In the genomic region with DNA sequence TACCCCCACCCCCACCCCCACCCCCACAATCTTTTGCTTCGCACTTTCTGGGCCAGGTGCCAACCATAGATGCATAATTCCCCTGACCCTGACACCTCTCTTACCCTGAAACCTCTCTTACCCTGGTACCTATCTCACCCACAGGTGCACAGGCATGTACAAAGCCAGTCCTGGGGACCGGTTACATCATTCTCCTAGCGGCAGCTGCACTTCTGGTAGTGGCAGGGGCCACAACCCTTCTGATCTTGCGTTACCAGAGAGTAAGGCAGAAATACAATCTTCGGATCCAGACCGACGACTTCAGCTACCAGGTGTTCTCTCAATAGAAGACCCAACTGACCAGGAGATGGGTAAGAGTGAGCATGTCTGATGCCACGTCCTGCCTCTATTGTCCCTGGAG, we compare ENCODE assay signal across 23 mouse cellular contexts. TPM values are rescaled to one million over a fixed set of nuclear protein-coding genes. Genes with fewer than 3 reads are reported as not detected.
DNase-seq lines count a peak whose midpoint lies in the region; ATAC-seq and TF ChIP-seq lines count a peak whose summit lies in the region.
"Had no signal": no experiment of that assay in that cellular context is flagged by ENCODE, and none has a peak within 500 bp of the region (broad histone marks: within the 10 kb centered on the region; RNA-seq: fewer than 3 reads in every experiment).

No protein-coding gene starts in this region.

- TF ChIP-seq EP300 in CH12.LX (IDR thresholded peaks at IDR 0.05; ENCODE audit: low read length) = no peak

- no peak for TF ChIP-seq CTCF in CH12.LX (conservative IDR thresholded peaks at IDR 0.05 in 1 of 2, IDR thresholded peaks at IDR 0.05 in 1 of 2; ENCODE audit: low read depth in 2 of 2, low read length in 2 of 2)

- no peak for DNase-seq in CH12.LX (ENCODE audit: extremely low read depth)
- peak; percentile 54 to 60 for DNase-seq in thymus, postnatal 10 days (ENCODE audit: low spot score in 2 of 2)
- peak; percentile 48 for DNase-seq in thymus, postnatal 25 days
- peak; percentile 64 for DNase-seq in thymus, postnatal 4 days
- DNase-seq in hindbrain, embryonic 10.5 days (ENCODE audit: low spot score) = no peak
- no peak for DNase-seq in left cerebral cortex, adult 11 months (ENCODE audit: low spot score)
- DNase-seq: adrenal gland, adult 8-10 months; adrenal gland, postnatal 14 days; adrenal gland, postnatal 36 days; cerebellum, adult 11-12 months; cerebellum, adult 2 months; cerebellum, adult 9-10 months; cerebellum, postnatal 10 days; cerebellum, postnatal 25 days had no signal

- 90% methylated on average over 8 of the region's 8 CpGs for WGBS in hindbrain, embryonic 10.5 days
- 84% methylated on average over 8 of the region's 8 CpGs for WGBS in heart, embryonic 12.5 days

- H3K36me3 ChIP-seq in CH12.LX (replicated peaks in 1 of 2; ENCODE audit: control insufficient read depth in 1 of 2, insufficient read depth in 1 of 2, low read length in 1 of 2) = no peaks in the 10 kb centered on the region
- no peaks in the 10 kb centered on the region for H3K36me3 ChIP-seq in hindbrain, embryonic 10.5 days
- no peaks in the 10 kb centered on the region for H3K36me3 ChIP-seq in heart, embryonic 12.5 days
- H3K36me3 ChIP-seq: embryonic facial prominence, embryonic 10.5 days; embryonic facial prominence, embryonic 12.5 days; forebrain, embryonic 15.5 days; G1E had no signal

- no peak overlapping the region for H3K4me2 ChIP-seq in CH12.LX (ENCODE audit: insufficient read depth, low read depth, poor library complexity, severe bottlenecking)
- no peak overlapping the region for H3K4me2 ChIP-seq in heart, embryonic 12.5 days
- H3K4me2 ChIP-seq: embryonic facial prominence, embryonic 12.5 days; forebrain, embryonic 13.5 days; forebrain, embryonic 15.5 days had no signal

- H3K4me3 ChIP-seq in CH12.LX (replicated peaks in 1 of 3; ENCODE audit: low read depth in 2 of 3, low read length in 2 of 3, poor library complexity in 1 of 3) = no peak overlapping the region
- no peak overlapping the region for H3K4me3 ChIP-seq in hindbrain, embryonic 10.5 days
- H3K4me3 ChIP-seq in heart, embryonic 12.5 days = no peak overlapping the region
- H3K4me3 ChIP-seq: embryonic facial prominence, embryonic 10.5 days; embryonic facial prominence, embryonic 12.5 days; forebrain, embryonic 13.5 days; forebrain, embryonic 15.5 days had no signal

- no peak overlapping the region for H3K9ac ChIP-seq in CH12.LX (ENCODE audit: insufficient read depth, low read depth)
- H3K9ac ChIP-seq in heart, embryonic 12.5 days = no peak overlapping the region
- H3K9ac ChIP-seq: embryonic facial prominence, embryonic 12.5 days; forebrain, embryonic 13.5 days; forebrain, embryonic 15.5 days had no signal

- ATAC-seq in heart, embryonic 12.5 days (ENCODE audit: insufficient number of reproducible peaks, low FRiP score) = no peak
- ATAC-seq: activated CD4-positive, CD25-positive, alpha-beta regulatory T cell, adult 4 months; forebrain, embryonic 13.5 days; forebrain, embryonic 15.5 days; Patski had no signal

- no peak for TF ChIP-seq RAD21 in CH12.LX (IDR thresholded peaks at IDR 0.05; ENCODE audit: low read depth, low read length)

- no peak overlapping the region for H3K27ac ChIP-seq in CH12.LX (ENCODE audit: insufficient read depth, low read depth)
- no peak overlapping the region for H3K27ac ChIP-seq in hindbrain, embryonic 10.5 days
- H3K27ac ChIP-seq in heart, embryonic 12.5 days (ENCODE audit: poor library complexity, severe bottlenecking) = no peak overlapping the region
- H3K27ac ChIP-seq: embryonic facial prominence, embryonic 10.5 days; embryonic facial prominence, embryonic 12.5 days; forebrain, embryonic 13.5 days; forebrain, embryonic 15.5 days had no signal

- dilution Hi-C loops in CH12.LX (cut with MboI; ENCODE audit: extremely low pct_ligation_motif_present, extremely low pct_unique_long_range_greater_than_20kb, low sequenced_read_pairs) = no loop called here

- no peak for TF ChIP-seq POLR2A in CH12.LX (IDR thresholded peaks at IDR 0.05; ENCODE audit: low read depth, low read length)

- H3K79me2 ChIP-seq in CH12.LX (replicated peaks; ENCODE audit: control insufficient read depth, extremely low read depth, insufficient read depth, poor library complexity, severe bottlenecking) = no peaks in the 10 kb centered on the region

- H3K4me1 ChIP-seq in CH12.LX (ENCODE audit: control insufficient read depth in 1 of 2, insufficient read depth in 2 of 2) = peaks cover 6 to 20% of the 10 kb centered on the region in 2 experiments; a peak in 3 of 4 replicates
- no peaks in the 10 kb centered on the region; the same call in 1 of the 2 replicates for H3K4me1 ChIP-seq in hindbrain, embryonic 10.5 days (replicated peaks)
- no peaks in the 10 kb centered on the region for H3K4me1 ChIP-seq in heart, embryonic 12.5 days (replicated peaks)
- H3K4me1 ChIP-seq: embryonic facial prominence, embryonic 12.5 days; forebrain, embryonic 13.5 days; forebrain, embryonic 15.5 days had no signal

- H3K27me3 ChIP-seq in CH12.LX (replicated peaks) = no peaks in the 10 kb centered on the region
- H3K27me3 ChIP-seq in hindbrain, embryonic 10.5 days (ENCODE audit: insufficient read depth, poor library complexity, severe bottlenecking) = no peaks in the 10 kb centered on the region
- H3K27me3 ChIP-seq in heart, embryonic 12.5 days (replicated peaks) = no peaks in the 10 kb centered on the region
- H3K27me3 ChIP-seq: embryonic facial prominence, embryonic 12.5 days; forebrain, embryonic 13.5 days; forebrain, embryonic 15.5 days had no signal

- H3K9me3 ChIP-seq in CH12.LX (replicated peaks; ENCODE audit: low read length) = no peaks in the 10 kb centered on the region
- no peaks in the 10 kb centered on the region for H3K9me3 ChIP-seq in hindbrain, embryonic 10.5 days
- no peaks in the 10 kb centered on the region for H3K9me3 ChIP-seq in heart, embryonic 12.5 days (replicated peaks)
- H3K9me3 ChIP-seq: embryonic facial prominence, embryonic 10.5 days; embryonic facial prominence, embryonic 12.5 days; forebrain, embryonic 13.5 days; forebrain, embryonic 15.5 days had no signal

- in situ Hi-C loops in CH12.LX (cut with MboI; ENCODE audit: low pct_ligation_motif_present, low pct_unique_long_range_greater_than_20kb, low sequenced_read_pairs) = loop anchor here (25.0 kb wide), 2 partner anchors 229 to 479 kb away; no protein-coding TSS in a partner anchor

TF ChIP-seq in CH12.LX, 34 proteins besides CTCF, POLR2A, EP300 and RAD21:
- TF ChIP-seq UBTF (IDR thresholded peaks at IDR 0.05; ENCODE audit: low read depth, low read length) (no peak), JUND (conservative IDR thresholded peaks at IDR 0.05; ENCODE audit: low read depth, low read length) (no peak), ZMIZ1 (IDR thresholded peaks at IDR 0.05; ENCODE audit: low read depth, low read length) (no peak), MEF2A (IDR thresholded peaks at IDR 0.05; ENCODE audit: borderline replicate concordance, low read depth, low read length) (no peak), ZKSCAN1 (IDR thresholded peaks at IDR 0.05; ENCODE audit: borderline replicate concordance, low read depth, low read length) (no peak), TCF12 (IDR thresholded peaks at IDR 0.05; ENCODE audit: low read depth, low read length) (0 out of 2 replicates have a peak, but pooled peaks have one; percentile 14), MYC (IDR thresholded peaks at IDR 0.05; ENCODE audit: low read depth, low read length) (no peak), MAFK (IDR thresholded peaks at IDR 0.05; ENCODE audit: insufficient replicate concordance, low read length) (no peak), MAX (IDR thresholded peaks at IDR 0.05; ENCODE audit: low read length) (no peak)

RNA-seq across cellular contexts. Expression of a gene that starts 49.1 kb away (rescaled TPM):
- 4.6 and 5.2 TPM in 2 replicates for total RNA-seq in CH12.LX (2012; rRNA removed)
- total RNA-seq in CH12.LX (2014; rRNA removed) = 1.9 and 2.2 TPM in 2 replicates
- polyA plus RNA-seq in CH12.LX (2012; ENCODE audit: insufficient read length, low read depth) = 1.7 and 2.2 TPM in 2 replicates
- 6.9 and 9.7 TPM in 2 replicates for polyA plus RNA-seq in hindbrain, embryonic 10.5 days (2016; fragmentation: Nextera tagmentation; extraction: Ambion mirVana)
- polyA plus RNA-seq in heart, embryonic 12.5 days (2016; fragmentation: Nextera tagmentation; extraction: Ambion mirVana) = 5.5 and 6.6 TPM in 2 replicates
- polyA plus RNA-seq: G1E had no signal

RNA-seq across cellular contexts. Expression of a gene that starts 54.0 kb away (rescaled TPM):
- total RNA-seq in CH12.LX (2012; rRNA removed) = 2.4 and 4.5 TPM in 2 replicates
- total RNA-seq in CH12.LX (2014; rRNA removed) = 1.6 TPM in 2 replicates
- polyA plus RNA-seq in CH12.LX (2012; ENCODE audit: insufficient read length, low read depth) = 1.0 and 1.1 TPM in 2 replicates
- polyA plus RNA-seq in hindbrain, embryonic 10.5 days (2016; fragmentation: Nextera tagmentation; extraction: Ambion mirVana) = 0.08 and 0.20 TPM in 2 replicates
- polyA plus RNA-seq in heart, embryonic 12.5 days (2016; fragmentation: Nextera tagmentation; extraction: Ambion mirVana) = not detected in 2 replicates
- polyA plus RNA-seq: activated CD4-positive, CD25-positive, alpha-beta regulatory T cell, adult 4 months; C2C12; forebrain, embryonic 13.5 days; forebrain, embryonic 15.5 days; G1E; Patski had no signal

Comparison
In these comparisons a context has a peak if more than half of its experiments do, and no peak if none do; other contexts are left out.
1. DNase-seq: peak in thymus, postnatal 10 days (2 of 2), thymus, postnatal 25 days (single experiment) and thymus, postnatal 4 days (single experiment); none in CH12.LX (single experiment), hindbrain, embryonic 10.5 days (single experiment) and left cerebral cortex, adult 11 months (single experiment).